Mouse (Mus musculus) gastrocnemius, postnatal 10 days (tissue): ENCODE measurements around the gene Tmtc4. TPM values are rescaled to one million over a fixed set of nuclear protein-coding genes. Genes with fewer than 3 reads are reported as not detected.
A peak's percentile ranks its signal among the peaks of the same experiment; 100 is the strongest.

Experiments
- DNase-seq: peaks from one replicate; pipeline ENCODE4 v3.0.0; 2021; ENCODE audit warnings: mixed read lengths
- total RNA-seq, 2 experiments: library from RNA; stranded (reverse); gene quantifications; 2 replicates each; pipeline ENCODE4 v1.2.3; 2021

Gene Tmtc4
- total RNA-seq, 2 experiments from 2014 or later: 12.3 to 15.6 TPM

DNA sequence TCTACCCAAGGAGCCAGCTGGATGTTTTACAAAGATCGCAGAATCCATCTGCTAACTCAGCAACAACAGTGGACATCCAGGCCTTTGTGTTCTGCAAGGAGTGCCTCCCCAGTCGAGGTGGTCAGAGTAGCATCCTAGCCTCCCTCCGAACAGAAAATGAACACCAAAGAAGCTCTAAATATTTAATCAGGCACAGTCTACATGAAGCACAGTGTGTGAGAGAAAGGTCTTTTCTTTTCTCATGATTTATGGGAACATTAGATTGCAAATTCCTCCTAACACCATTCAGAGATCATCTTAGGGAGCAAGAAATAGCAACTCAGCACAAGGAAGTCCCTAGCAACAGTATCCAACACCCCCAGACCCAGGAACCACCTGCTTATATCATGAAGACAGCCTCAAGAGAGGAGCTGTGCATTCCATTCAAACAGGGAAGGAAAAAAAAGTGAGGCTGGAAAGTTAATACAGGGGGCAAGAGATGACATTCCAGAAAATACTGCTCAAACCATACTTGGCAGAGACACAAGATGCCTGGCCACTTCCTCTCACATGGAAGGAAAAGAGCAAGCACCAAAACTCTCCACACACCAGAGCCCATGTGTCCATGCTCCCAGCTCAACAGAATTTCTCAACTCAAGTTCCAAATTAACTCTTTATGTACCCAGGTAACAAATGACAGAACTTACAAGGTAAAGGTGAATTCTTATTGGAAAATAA lies 8.8 kb downstream of the Tmtc4 start:
- no peak for DNase-seq

- DNase-seq: no peak
Measured at GRCm38 (mm10) chr14:122973091-122973490, 10.7 kb downstream of the Tmtc4 start.

GRCm38 (mm10) chr14:122968049-122968448 lies 15.8 kb downstream of the Tmtc4 start:
- DNase-seq: no peak

DNA sequence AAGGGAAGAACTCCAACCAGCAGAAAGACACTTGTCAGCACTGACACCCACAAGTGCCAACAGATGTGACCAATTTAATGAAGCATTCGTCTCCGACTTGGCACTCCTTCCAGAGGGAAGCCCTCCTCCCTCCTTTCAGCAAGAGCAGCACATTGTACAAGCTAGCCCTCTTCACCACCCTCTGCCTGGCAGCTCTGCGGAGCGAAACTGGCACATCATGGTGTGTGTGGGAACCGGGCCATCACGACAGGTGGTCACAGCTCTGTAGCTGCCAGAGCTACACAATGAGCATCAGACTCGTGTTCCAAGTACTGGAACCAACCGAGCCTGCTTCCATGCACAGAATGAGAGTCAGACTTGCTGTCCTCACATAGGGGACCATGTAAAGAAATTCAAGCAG lies 25.9 kb downstream of the Tmtc4 start:
- DNase-seq: peak; percentile 50

DNA sequence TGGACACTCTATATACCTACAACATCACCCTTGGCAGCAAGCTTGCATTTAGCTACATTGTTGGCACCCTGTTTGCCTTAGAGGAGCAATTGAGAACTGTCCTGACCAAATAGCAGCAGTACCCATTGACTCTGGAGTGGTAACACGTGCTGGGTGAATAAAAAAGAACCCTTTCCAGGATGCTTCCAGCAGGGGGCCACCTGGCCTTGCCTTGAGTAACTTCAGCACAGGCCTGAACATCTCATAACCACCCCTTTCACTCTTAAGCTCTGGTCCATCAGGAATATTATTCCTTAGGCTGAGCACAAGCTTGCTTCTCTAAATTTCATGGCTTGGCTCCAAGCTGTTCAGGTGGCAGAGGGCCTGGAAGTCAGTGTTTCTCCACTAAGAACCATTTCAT lies 30.5 kb downstream of the Tmtc4 start:
- DNase-seq: peak; percentile 38

DNA sequence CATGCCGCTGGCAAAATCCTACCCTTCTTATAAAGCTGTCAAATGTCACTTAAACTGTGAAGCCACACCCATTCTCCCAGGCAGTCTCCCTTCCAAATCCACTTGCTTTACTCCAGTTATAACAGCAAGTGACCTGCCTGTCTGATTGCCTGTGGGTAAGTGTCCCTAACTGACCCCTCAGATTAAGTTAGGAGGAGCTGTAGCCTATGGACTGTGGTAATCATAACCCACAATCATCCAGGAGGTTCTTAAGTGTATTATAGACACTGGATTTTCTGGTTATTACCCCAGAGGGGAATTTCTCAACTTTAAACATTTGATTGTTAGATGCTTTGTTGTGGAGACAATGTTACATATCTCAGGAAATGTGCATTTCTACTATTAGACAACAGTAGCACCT lies 31.3 kb downstream of the Tmtc4 start:
- DNase-seq: no peak

GRCm38 (mm10) chr14:122951676-122952445 lies 32.0 kb downstream of the Tmtc4 start:
- DNase-seq: no peak

- DNase-seq: no peak
Measured at GRCm38 (mm10) chr14:122950915-122951314, 32.9 kb downstream of the Tmtc4 start.

DNA sequence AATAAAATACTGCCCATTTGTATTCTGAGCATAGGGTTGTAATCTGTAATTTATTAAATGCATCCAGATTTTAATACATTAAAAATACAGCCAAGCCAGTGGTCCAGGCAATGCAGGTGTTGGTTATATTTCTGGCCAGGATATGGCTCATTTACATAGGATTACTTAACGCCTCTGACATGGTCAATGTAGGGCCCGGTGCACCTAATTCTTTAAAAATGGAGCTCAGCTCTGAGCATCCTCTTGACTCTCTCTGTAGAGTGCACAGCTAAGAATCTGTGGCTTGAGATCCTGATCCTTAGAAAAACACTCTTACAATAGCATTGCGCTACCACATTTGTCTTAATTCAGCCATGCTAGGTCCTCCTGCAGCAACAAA lies 40.4 kb downstream of the Tmtc4 start:
- DNase-seq: no peak

DNA sequence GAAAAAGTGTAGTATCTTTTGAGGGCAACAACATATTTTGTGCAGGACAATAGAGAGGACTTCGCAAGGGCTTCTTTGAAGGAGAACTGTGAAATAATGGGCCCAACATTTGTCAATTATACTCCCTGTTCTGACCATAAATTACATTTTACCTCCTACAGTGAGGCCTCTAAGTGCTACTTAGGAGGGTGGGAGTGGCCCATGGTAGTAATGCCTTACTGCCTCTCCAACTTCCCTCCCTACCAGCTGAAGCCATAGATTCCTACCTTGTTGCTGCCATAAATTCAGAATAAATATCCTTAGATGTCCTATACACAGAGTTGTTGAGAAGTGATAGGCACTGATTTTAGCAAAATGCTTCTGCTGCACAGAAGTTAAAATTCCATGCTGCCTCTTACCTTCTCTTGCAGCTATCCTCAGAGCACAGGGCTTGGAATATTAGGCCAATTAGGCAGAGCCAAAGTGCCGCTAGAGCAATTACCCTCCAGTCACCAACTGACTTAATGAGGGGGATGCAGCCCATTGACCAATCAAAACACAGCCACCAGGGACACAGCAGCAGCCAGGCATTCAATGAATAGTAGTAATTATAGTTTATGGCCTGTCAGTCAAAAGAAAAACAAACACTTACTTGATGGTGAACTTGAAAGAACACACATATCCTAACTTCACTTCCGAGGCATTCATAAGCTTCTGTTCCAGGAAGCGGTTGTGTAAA lies 40.9 kb downstream of the Tmtc4 start:
- no peak for DNase-seq

- no peak for DNase-seq
Measured at GRCm38 (mm10) chr14:122936460-122936859, 47.4 kb downstream of the Tmtc4 start.

DNA sequence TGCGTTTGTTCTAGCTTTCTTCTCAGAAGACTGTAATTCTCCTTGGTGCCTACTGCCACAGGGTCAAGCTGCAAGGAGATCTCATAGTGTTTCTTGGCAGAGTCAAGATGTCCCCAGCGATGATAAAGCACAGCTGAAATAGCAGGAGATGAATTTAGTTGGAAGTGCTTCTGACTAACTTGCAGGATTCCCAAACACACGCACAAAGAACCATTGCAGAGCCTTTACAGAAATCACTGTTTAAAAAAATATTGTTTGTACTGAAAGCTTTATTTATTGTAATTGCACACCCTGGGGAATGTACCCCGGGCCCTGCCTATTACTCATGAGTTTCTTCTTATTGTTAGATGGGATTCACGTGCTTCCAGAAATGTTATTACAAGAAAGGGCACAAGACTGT lies 63.8 kb downstream of the Tmtc4 start:
- no peak for DNase-seq

GRCm38 (mm10) chr14:122917676-122918075 lies 66.2 kb downstream of the Tmtc4 start:
- DNase-seq: no peak

DNA sequence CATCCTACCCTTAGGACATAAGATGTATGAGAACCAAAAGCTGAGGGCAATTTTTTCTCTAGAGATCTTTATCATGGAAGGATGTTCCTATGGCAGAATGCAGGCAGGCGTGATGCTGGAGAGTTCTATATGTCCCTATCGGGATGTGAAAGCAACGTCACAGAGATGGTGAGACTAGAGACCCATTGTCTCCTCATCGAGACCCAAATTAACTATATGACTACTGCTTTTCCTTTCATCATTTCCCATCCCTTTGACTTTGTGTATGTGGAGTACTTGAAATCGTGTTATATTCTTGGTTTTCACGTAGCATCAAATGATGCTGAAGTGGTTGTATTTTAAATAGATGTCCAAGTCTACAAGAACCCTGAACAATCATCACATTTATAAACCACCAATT lies 70.2 kb downstream of the Tmtc4 start, which contains the start of gene Ggact:
Ggact (minus strand) TSS at position 101 of the 400 bp plus-strand sequence.
- DNase-seq: no peak

DNA sequence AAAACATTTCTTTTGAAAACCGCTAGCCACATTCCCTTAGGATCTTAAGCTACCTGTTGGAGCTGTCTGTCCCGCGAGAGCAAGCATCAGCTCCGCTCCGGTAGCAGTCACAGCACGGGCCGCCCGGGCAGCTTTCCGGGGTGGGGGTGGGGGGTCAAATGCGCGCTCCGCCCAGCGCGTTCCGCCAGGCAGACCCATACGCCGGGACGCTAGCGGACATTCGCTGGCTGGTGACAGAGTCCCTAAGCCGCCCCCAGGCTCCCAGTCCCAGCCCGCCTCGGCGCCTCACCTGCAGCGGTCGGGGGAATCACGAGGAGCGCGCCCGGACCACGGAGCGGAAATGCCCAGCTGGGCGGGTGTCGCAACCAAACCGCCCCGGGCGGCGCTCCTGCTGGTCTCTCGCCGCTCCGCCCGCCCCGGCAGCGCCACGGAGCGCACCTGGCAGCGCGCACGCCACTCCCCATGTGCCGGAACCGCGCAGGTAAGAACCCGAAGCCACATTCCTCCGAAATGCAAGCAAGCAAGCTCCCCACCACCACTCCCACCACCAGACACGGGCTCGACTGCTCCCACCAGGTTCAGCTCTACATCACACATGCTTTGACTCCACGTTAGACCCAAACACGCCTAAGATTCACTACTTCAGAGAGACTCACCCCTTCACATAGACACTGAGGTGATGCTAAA lies 70.9 kb downstream of the Tmtc4 start:
- peak; percentile 65 for DNase-seq

GRCm38 (mm10) chr14:122912137-122912536 lies 71.7 kb downstream of the Tmtc4 start:
- DNase-seq: no peak

DNA sequence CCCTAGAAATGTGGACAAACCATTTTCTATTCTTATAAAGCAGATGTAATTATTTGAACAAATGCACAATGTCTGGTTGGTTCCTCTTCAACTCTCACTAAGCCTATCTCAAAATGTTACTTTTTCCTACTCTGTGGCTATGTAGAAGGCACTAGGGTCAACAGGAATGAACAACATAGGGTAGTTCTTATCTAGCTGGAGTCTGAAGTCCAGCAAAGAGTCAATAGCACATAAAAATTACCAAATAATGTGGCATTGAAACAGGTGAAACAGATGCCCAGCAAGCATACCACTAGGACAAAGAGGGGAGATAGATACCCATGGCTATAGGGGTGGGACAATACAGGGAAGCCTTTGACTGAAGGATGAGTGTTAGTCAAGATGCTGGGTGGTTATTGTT lies 72.6 kb downstream of the Tmtc4 start:
- DNase-seq: no peak

GRCm38 (mm10) chr14:122909368-122910091 lies 74.3 kb downstream of the Tmtc4 start:
- DNase-seq: no peak

DNA sequence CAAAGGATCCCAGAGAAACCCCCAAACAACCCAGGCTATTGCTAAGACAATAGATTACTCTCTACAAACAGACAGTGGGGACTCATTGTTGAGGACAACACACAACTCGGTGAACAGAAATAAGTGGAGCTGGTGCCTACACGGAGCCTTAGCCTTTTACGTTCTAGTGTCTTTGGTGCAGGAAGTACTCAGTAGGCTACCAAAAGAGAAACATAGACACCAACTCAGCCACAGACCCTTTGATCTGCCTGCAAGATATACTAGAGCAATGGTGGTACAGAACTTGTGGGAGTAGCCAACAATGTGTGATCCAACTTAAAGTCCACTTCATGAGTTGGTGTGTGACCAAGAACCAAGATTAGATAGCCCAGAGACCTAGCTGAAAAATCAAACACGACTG lies 75.8 kb downstream of the Tmtc4 start:
- no peak for DNase-seq

GRCm38 (mm10) chr14:122905007-122905406 lies 78.8 kb downstream of the Tmtc4 start:
- no peak for DNase-seq

DNA sequence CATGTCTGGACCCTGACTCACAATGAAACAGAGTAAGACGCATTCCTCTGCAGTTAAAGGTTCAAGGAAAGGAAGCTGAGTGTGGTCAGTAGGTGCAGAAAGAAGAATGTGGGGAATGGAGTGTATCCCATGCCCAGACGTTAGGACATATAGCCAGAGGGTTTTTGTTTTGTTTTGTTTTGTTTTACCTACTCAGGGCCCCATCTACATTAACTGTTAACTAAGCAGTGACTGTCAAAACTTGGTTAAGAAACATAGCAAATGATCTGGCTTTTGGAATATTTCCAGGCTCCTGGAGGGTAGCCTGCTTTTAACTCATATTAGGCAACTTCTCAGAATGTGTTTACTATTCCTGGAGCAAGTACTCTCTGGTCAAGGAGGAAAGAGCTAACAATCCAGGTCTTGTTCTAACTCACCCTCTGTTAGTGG lies 79.9 kb downstream of the Tmtc4 start:
- DNase-seq: no peak

- DNase-seq: peak; percentile 58
Measured at GRCm38 (mm10) chr14:122902884-122903283, 81.0 kb downstream of the Tmtc4 start.
